In the genomic region with DNA sequence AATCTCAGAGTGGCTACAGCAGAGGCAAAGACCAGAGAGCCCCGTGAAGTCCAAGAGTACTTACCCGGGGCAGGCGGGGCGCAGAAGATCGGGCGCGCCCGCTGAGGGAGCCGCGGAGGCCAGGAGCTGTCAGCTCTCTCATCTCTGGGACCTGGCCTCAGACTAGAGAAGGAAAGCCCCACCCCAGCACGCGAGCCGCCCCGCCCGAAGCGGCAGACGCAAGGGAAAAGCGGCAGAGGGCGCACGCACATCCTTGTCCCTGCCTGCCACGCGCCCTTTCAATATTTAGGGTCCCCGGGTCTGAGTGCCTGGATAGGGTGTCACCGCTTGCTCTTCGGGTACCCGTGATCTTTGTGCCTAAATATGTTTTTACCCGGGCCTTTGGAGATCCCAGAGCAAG, we compare ENCODE assay signal across 8 mouse cellular contexts. TPM values are rescaled to one million over a fixed set of nuclear protein-coding genes. Genes with fewer than 3 reads are reported as not detected.
DNase-seq lines count a peak whose midpoint lies in the region; ATAC-seq and TF ChIP-seq lines count a peak whose summit lies in the region.

A gene (minus strand): TSS at position 165 of the 400 bp plus-strand sequence.

- H3K4me2 ChIP-seq in liver, embryonic 13.5 days = peak within 1 kb of the TSS; percentile 46
- H3K4me2 ChIP-seq in myocyte (ENCODE audit: low read depth) = peak within 1 kb of the TSS; percentile 74

- peak; percentile 63 to 71 for DNase-seq in cerebellum, postnatal 10 days
- no peak for DNase-seq in cerebellum, adult 11-12 months
- DNase-seq in c-Kit-positive CD71-positive TER-119-negative erythroid progenitor cells, embryonic 14.5 days (ENCODE audit: low read depth) = peak; percentile 46
- peak; percentile 38 for DNase-seq in gastrocnemius, postnatal 14 days
- peak; percentile 26 for DNase-seq in induced T-regulatory cell, adult 2 months (ENCODE audit: low read depth)
- DNase-seq in liver, embryonic 13.5 days = peak; percentile 57
- peak; percentile 36 to 58 for DNase-seq in thymus, postnatal 10 days (ENCODE audit: low spot score in 2 of 2)

- H3K4me3 ChIP-seq in liver, embryonic 13.5 days (replicated peaks) = peak within 1 kb of the TSS; percentile 12; the same call in 1 of the 2 replicates
- H3K4me3 ChIP-seq in myocyte = no peak within 1 kb of the TSS

- H3K27me3 ChIP-seq in liver, embryonic 13.5 days = peaks cover 23% of the 10 kb centered on the region
- H3K27me3 ChIP-seq in myocyte (ENCODE audit: control insufficient read depth, insufficient read depth, insufficient read length) = no peaks in the 10 kb centered on the region

- peak; percentile 80 for ATAC-seq in liver, embryonic 13.5 days (ENCODE audit: low read depth)

- peaks cover 9% of the 10 kb centered on the region for H3K4me1 ChIP-seq in liver, embryonic 13.5 days (replicated peaks)

- no peak within 1 kb of the TSS for H3K9ac ChIP-seq in liver, embryonic 13.5 days

- intact Hi-C loops in gastrocnemius, postnatal 14 days (cut with DNase I; ENCODE audit: low total_unique reads) = no loop called here

- TF ChIP-seq POLR2A in myocyte (IDR thresholded peaks at IDR 0.05; ENCODE audit: insufficient read length, low read depth) = no peak

- H3ac ChIP-seq in myocyte (ENCODE audit: control insufficient read depth, insufficient read length) = no peak within 1 kb of the TSS

- no peaks in the 10 kb centered on the region for H3K36me3 ChIP-seq in liver, embryonic 13.5 days
- H3K36me3 ChIP-seq in myocyte (ENCODE audit: control insufficient read depth, insufficient read depth) = no peaks in the 10 kb centered on the region

- WGBS in liver, embryonic 13.5 days (ENCODE audit: insufficient replicate concordance) = under 1% methylated on average over 27 of the region's 27 CpGs

- no peaks in the 10 kb centered on the region for H3K79me2 ChIP-seq in myocyte (ENCODE audit: control insufficient read depth, insufficient read depth)

- H3K9me3 ChIP-seq in liver, embryonic 13.5 days (replicated peaks) = no peaks in the 10 kb centered on the region

- no peak within 1 kb of the TSS for H3K27ac ChIP-seq in liver, embryonic 13.5 days

TF ChIP-seq in myocyte, 11 proteins besides CTCF, POLR2A, EP300 and RAD21:
- TF ChIP-seq MYOD1 (IDR thresholded peaks at IDR 0.05; ENCODE audit: control insufficient read depth in 1 of 3, insufficient read length in 2 of 3, low read depth in 2 of 3) (no peak), CEBPB (IDR thresholded peaks at IDR 0.05; ENCODE audit: insufficient read depth, poor library complexity, severe bottlenecking) (no peak), SRF (IDR thresholded peaks at IDR 0.05; ENCODE audit: control insufficient read depth, insufficient read length, low read depth) (no peak), MAX (IDR thresholded peaks at IDR 0.05; ENCODE audit: low read depth) (no peak), USF1 (IDR thresholded peaks at IDR 0.05; ENCODE audit: low read depth) (no peak), E2F4 (IDR thresholded peaks at IDR 0.05; ENCODE audit: insufficient read depth) (no peak), MYOG (IDR thresholded peaks at IDR 0.05; ENCODE audit: control insufficient read depth in 1 of 3, insufficient read depth in 1 of 3, insufficient read length in 2 of 3, low read depth in 2 of 3) (no peak), POLR2AphosphoS2 (IDR thresholded peaks at IDR 0.05; ENCODE audit: insufficient read length, low read depth) (no peak), TCF12 (IDR thresholded peaks at IDR 0.05; ENCODE audit: insufficient read depth, poor library complexity, severe bottlenecking) (no peak), REST (IDR thresholded peaks at IDR 0.05; ENCODE audit: insufficient read depth, insufficient read length) (no peak), TCF3 (IDR thresholded peaks at IDR 0.05; ENCODE audit: insufficient read length, low read depth) (no peak)

RNA-seq across cellular contexts. Expression of the gene that starts here (rescaled TPM):
- under 1 TPM; 0.04 to 0.25 TPM for total RNA-seq in gastrocnemius, postnatal 14 days (2021)
- 0.13 TPM in 1 of 2 replicates, not detected in the other for polyA plus RNA-seq in liver, embryonic 13.5 days (2015; fragmentation: Nextera tagmentation; extraction: Ambion mirVana)
- 0.19 TPM for polyA plus RNA-seq in myocyte (2012; fragmentation: generic; extraction: Trizol)

Comparison
In these comparisons a context has a peak if more than half of its experiments do, and no peak if none do; other contexts are left out.
1. Peak in DNase-seq in gastrocnemius, postnatal 14 days; RNA of the gene not detected or under 1 TPM.
2. Peak in DNase-seq, ATAC-seq, H3K4me3 ChIP-seq and H3K4me2 ChIP-seq in liver, embryonic 13.5 days; RNA of the gene not detected or under 1 TPM.